Mouse (Mus musculus) bone marrow macrophage, adult 2 months (primary cell): ENCODE measurements around the gene Thbd.

Experiments used
- CTCF ChIP-seq: IDR thresholded peaks from 2 replicates; pipeline ENCODE4 v1.5.1; 2012; ENCODE audit warnings: low read depth, mild to moderate bottlenecking, low read length, moderate library complexity
- POLR2A ChIP-seq: IDR thresholded peaks from 2 replicates; pipeline ENCODE4 v1.6.1; 2012; ENCODE audit warnings: mild to moderate bottlenecking, low read depth, low read length, borderline replicate concordance

DNA sequence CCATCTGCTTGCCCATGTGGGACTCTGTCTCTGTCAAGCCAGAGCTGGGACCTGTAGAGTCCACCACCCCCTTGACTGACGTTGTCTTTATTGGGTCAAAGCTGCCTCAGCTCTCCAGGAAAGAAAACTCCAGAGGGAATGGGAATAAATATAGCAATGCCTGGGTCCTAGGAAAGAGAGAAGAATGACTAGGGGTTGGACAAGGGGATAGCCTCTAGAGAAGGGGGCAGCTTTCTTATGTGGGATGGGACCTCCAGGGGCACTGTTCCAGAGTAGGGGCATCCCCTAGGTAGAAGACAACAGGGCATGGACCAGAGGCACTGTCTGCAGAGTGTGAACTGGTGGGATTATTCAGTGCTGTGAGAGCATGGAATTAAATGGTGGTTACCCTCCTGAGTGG lies 1.8 kb upstream of the Thbd start:
- TF ChIP-seq CTCF: no peak
- TF ChIP-seq POLR2A: no peak
